Mouse (Mus musculus): ENCODE measurements at regions not wholly inside any gene's neighbourhood (a gene's known extent, or its start where the extent isn't known, plus 50 kb on each side); places are given as distances from the start of the nearest gene placed in this dataset.
A peak's percentile ranks its signal among the peaks of the same experiment; 100 is the strongest.

- no peaks in the 10 kb centered on the region for H3K4me1 ChIP-seq (replicated peaks; ENCODE audit: control insufficient read depth, insufficient read depth, low read length)
- no peak for ATAC-seq
- H3K27me3 ChIP-seq (replicated peaks; ENCODE audit: control insufficient read depth, insufficient read depth, low read length), result no peaks in the 10 kb centered on the region
- no peak overlapping the region for H3K27ac ChIP-seq (ENCODE audit: low read depth, low read length)
- no peak for TF ChIP-seq CTCF (IDR thresholded peaks at IDR 0.05; ENCODE audit: low read depth)
- no peak overlapping the region for H3K9ac ChIP-seq (ENCODE audit: low read depth, low read length)
- no peak overlapping the region for H3K4me3 ChIP-seq (ENCODE audit: low read depth, low read length)
- 86% methylated on average over 3 of the region's 3 CpGs for WGBS
- no peaks in the 10 kb centered on the region for H3K9me3 ChIP-seq (ENCODE audit: control insufficient read depth)
- no peaks in the 10 kb centered on the region for H3K36me3 ChIP-seq (ENCODE audit: control insufficient read depth, insufficient read depth)
- H3K4me2 ChIP-seq (replicated peaks; ENCODE audit: low read depth), result no peak overlapping the region
Measured at GRCm38 (mm10) chr8:76429818-76430217, 469.4 kb upstream of the Nr3c2 start.

DNA sequence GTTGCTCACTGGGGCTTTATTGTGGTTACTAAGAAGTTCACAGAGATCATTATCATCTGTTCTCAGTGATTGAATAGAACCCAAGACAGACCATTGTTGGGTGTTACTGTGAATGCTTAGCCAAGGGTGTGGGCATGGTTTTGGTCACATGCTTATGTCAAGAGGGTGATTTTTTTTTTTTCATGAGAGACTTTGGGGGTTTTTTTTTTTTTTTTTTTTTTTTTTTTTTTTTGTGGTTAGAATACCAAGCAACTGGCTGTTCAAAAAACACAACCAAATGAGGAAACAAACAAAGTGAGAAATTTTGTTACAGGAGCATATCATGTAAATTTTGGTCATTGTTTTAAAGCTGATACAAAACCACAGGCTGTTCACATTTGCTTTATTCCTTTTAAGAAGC, 466.4 kb upstream of the Nr3c2 start:
- TF ChIP-seq CTCF (IDR thresholded peaks at IDR 0.05; ENCODE audit: low read depth), result no peak
- Histone ChIP-seq H3K4me3 (ENCODE audit: low read depth, low read length) (no peak overlapping the region), H3K9ac (ENCODE audit: low read depth, low read length) (no peak overlapping the region), H3K27me3 (replicated peaks; ENCODE audit: control insufficient read depth, insufficient read depth, low read length) (no peaks in the 10 kb centered on the region), H3K36me3 (ENCODE audit: control insufficient read depth, insufficient read depth) (no peaks in the 10 kb centered on the region), H3K4me1 (replicated peaks; ENCODE audit: control insufficient read depth, insufficient read depth, low read length) (no peaks in the 10 kb centered on the region), H3K9me3 (ENCODE audit: control insufficient read depth) (no peaks in the 10 kb centered on the region), H3K4me2 (replicated peaks; ENCODE audit: low read depth) (no peak overlapping the region), H3K27ac (ENCODE audit: low read depth, low read length) (no peak overlapping the region)
- ATAC-seq, result no peak

DNA sequence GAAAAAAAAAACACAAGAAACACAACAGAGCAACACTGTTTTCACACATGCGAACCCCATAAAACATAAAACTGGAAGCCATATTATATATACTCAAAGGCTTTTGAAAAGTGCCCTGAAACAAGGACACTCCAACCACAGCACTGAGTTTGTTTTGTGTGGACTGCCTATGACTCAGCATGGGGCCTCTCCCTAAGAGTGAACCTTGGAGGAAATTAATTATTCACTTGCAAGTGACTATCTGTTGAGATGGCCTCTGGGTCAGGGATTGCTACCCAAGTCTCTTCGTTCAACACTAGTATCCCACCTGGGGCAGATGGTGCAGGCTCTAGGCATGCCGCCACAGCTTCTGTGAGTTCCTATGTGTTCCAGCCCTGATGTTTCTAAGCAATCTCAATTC, 461.3 kb upstream of the Nr3c2 start:
- 74% methylated on average over 3 of the region's 3 CpGs for WGBS

DNA sequence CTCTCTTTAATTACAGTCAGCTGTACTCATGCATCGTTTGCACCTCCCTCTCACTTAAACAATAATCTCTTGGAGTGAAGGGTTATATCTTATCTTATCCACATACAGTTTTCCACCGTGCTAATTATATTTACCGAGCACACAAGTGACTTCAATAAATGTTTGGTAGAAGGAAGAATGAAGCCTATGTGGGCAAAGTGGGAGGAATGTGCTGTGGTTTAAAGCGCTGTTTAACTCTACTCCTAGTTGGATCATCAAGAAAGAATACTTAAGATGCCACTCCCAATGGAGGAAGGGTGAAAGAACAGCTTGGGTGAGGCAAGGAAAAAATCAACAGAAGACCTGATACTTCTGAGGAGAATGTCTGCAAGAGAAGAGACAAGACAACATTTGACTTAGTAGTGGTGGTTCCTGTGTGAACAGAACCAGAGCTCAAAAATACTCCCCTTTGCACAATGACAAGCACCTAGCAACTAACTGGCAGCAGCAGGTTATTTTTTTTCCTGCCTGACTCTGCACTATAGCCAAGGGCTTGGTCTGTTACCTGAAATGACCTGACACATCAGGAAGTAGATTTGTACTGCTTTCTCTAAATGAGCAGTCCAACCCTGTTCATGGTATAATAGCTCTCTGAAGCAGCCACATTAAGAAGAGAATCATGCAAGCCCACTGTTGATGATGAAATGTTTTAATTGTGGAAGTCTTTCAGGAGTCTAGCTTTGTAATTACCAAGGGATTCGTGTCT, 424.6 kb upstream of the Nr3c2 start:
- no peaks in the 10 kb centered on the region for H3K9me3 ChIP-seq (ENCODE audit: control insufficient read depth)
- no peak for TF ChIP-seq CTCF (IDR thresholded peaks at IDR 0.05; ENCODE audit: low read depth)
- no peak overlapping the region for H3K4me2 ChIP-seq (replicated peaks; ENCODE audit: low read depth)
- ATAC-seq, result peak; percentile 75
- no peak overlapping the region for H3K4me3 ChIP-seq (ENCODE audit: low read depth, low read length)
- WGBS, result 41% methylated on average over 5 of the region's 5 CpGs
- no peak overlapping the region for H3K27ac ChIP-seq (ENCODE audit: low read depth, low read length)
- no peaks in the 10 kb centered on the region for H3K36me3 ChIP-seq (ENCODE audit: control insufficient read depth, insufficient read depth)
- H3K4me1 ChIP-seq (replicated peaks; ENCODE audit: control insufficient read depth, insufficient read depth, low read length), result no peaks in the 10 kb centered on the region
- no peak overlapping the region for H3K9ac ChIP-seq (ENCODE audit: low read depth, low read length)
- H3K27me3 ChIP-seq (replicated peaks; ENCODE audit: control insufficient read depth, insufficient read depth, low read length), result no peaks in the 10 kb centered on the region

More for the DNA sequence above, 461.3 kb upstream of the Nr3c2 start:
- Histone ChIP-seq H3K9me3 (ENCODE audit: control insufficient read depth) (no peaks in the 10 kb centered on the region), H3K4me2 (replicated peaks; ENCODE audit: low read depth) (no peak overlapping the region), H3K9ac (ENCODE audit: low read depth, low read length) (no peak overlapping the region), H3K4me3 (ENCODE audit: low read depth, low read length) (no peak overlapping the region), H3K36me3 (ENCODE audit: control insufficient read depth, insufficient read depth) (no peaks in the 10 kb centered on the region), H3K27me3 (replicated peaks; ENCODE audit: control insufficient read depth, insufficient read depth, low read length) (no peaks in the 10 kb centered on the region), H3K27ac (ENCODE audit: low read depth, low read length) (no peak overlapping the region), H3K4me1 (replicated peaks; ENCODE audit: control insufficient read depth, insufficient read depth, low read length) (no peaks in the 10 kb centered on the region)
- no peak; the same call in 1 of the 2 replicates for ATAC-seq
- no peak for TF ChIP-seq CTCF (IDR thresholded peaks at IDR 0.05; ENCODE audit: low read depth)

DNA sequence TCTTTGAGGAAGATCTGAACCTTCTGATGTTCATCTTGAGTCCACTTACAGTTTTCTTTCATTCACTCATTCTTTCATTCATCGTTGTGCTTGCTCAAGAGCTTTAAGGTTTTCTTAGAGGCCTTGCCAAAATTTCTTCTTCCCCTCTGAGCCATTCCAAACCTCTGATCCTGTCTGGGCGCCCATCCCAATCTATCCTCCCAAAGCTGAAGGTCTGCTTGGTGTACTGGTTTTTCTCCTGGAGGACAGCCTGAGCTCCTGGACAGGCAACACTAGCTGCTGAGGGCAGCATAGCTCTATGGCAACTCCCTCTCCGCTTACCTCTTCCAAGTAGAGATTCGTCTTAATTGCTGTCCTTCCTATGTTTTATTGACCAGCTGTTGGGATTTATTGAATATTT, 420.3 kb upstream of the Nr3c2 start:
- no peak for ATAC-seq
- no peak overlapping the region for H3K4me2 ChIP-seq (replicated peaks; ENCODE audit: low read depth)
- no peak overlapping the region for H3K27ac ChIP-seq (ENCODE audit: low read depth, low read length)
- no peak overlapping the region for H3K9ac ChIP-seq (ENCODE audit: low read depth, low read length)
- peak; percentile 18; the same call in 1 of the 2 replicates for TF ChIP-seq CTCF (IDR thresholded peaks at IDR 0.05; ENCODE audit: low read depth)
- no peaks in the 10 kb centered on the region for H3K36me3 ChIP-seq (ENCODE audit: control insufficient read depth, insufficient read depth)
- no peaks in the 10 kb centered on the region for H3K9me3 ChIP-seq (ENCODE audit: control insufficient read depth)
- H3K27me3 ChIP-seq (replicated peaks; ENCODE audit: control insufficient read depth, insufficient read depth, low read length), result no peaks in the 10 kb centered on the region
- H3K4me3 ChIP-seq (ENCODE audit: low read depth, low read length), result no peak overlapping the region
- H3K4me1 ChIP-seq (replicated peaks; ENCODE audit: control insufficient read depth, insufficient read depth, low read length), result no peaks in the 10 kb centered on the region
- 69% methylated on average over 4 of the region's 4 CpGs for WGBS

GRCm38 (mm10) chr8:76503621-76504020, 395.6 kb upstream of the Nr3c2 start:
- Histone ChIP-seq H3K4me1 (replicated peaks; ENCODE audit: control insufficient read depth, insufficient read depth, low read length) (no peaks in the 10 kb centered on the region), H3K4me3 (ENCODE audit: low read depth, low read length) (no peak overlapping the region), H3K36me3 (ENCODE audit: control insufficient read depth, insufficient read depth) (no peaks in the 10 kb centered on the region), H3K27me3 (replicated peaks; ENCODE audit: control insufficient read depth, insufficient read depth, low read length) (no peaks in the 10 kb centered on the region), H3K4me2 (replicated peaks; ENCODE audit: low read depth) (no peak overlapping the region), H3K9ac (ENCODE audit: low read depth, low read length) (no peak overlapping the region), H3K27ac (ENCODE audit: low read depth, low read length) (no peak overlapping the region), H3K9me3 (ENCODE audit: control insufficient read depth) (no peaks in the 10 kb centered on the region)
- no peak for TF ChIP-seq CTCF (IDR thresholded peaks at IDR 0.05; ENCODE audit: low read depth)
- 89% methylated on average over 1 of the region's 1 CpGs for WGBS
- ATAC-seq, result no peak
